Mouse (Mus musculus): ENCODE data around the gene Kndc1. TPM values are rescaled to one million over a fixed set of nuclear protein-coding genes. Genes with fewer than 3 reads are reported as not detected.

Kndc1 gene
- polyA plus RNA-seq, 1 experiment from 2014 or later, result 0.12 TPM

MicroRNAs encoded within 50 kb of the gene (microRNA counts, 519-probe panel; counts per million panel counts)
- microRNA mmu-miR-202-3p (1,943 counts per million, percentile 50 among the panel's probes with 10 or more counts), microRNA mmu-miR-202-5p (2,336 counts per million, percentile 58 among the panel's probes with 10 or more counts)

Small RNA genes lying within 50 kb of the gene (microRNA-seq; reads per million reads assigned to microRNA genes)
- gene Mir202 (10.0 reads per million, percentile 29 among the genes with 10 or more reads in this experiment), gene Mir7062 (0.79 reads per million), gene mmu-mir-7686 (not detected)

Other genes starting within 250 kb of the Kndc1 start
- 0.05 TPM in 1 of 2 replicates, not detected in the other for gene Cfap46, start 210.9 kb upstream of the Kndc1 start, polyA plus RNA-seq (2015; fragmentation: Nextera tagmentation; extraction: Ambion mirVana)
- gene Adgra1, start 60.5 kb upstream of the Kndc1 start, polyA plus RNA-seq (2015; fragmentation: Nextera tagmentation; extraction: Ambion mirVana), result 0.46 and 1.0 TPM in 2 replicates
- 0.21 TPM in 1 of 2 replicates, not detected in the other for gene Utf1, start 49.1 kb downstream of the Kndc1 start, polyA plus RNA-seq (2015; fragmentation: Nextera tagmentation; extraction: Ambion mirVana)
- gene 6430531B16Rik, start 84.1 kb downstream of the Kndc1 start, polyA plus RNA-seq (2015; fragmentation: Nextera tagmentation; extraction: Ambion mirVana), result 0.71 and 0.94 TPM in 2 replicates
- 1.6 and 1.8 TPM in 2 replicates for gene Adam8, start 97.9 kb downstream of the Kndc1 start, polyA plus RNA-seq (2015; fragmentation: Nextera tagmentation; extraction: Ambion mirVana)
- 38.0 and 40.6 TPM in 2 replicates for gene Zfp511, start 141.7 kb downstream of the Kndc1 start, polyA plus RNA-seq (2015; fragmentation: Nextera tagmentation; extraction: Ambion mirVana)
- gene Tubgcp2, start 142.0 kb downstream of the Kndc1 start, polyA plus RNA-seq (2015; fragmentation: Nextera tagmentation; extraction: Ambion mirVana), result 57.7 and 58.8 TPM in 2 replicates
- gene Msx3, start 154.4 kb downstream of the Kndc1 start, polyA plus RNA-seq (2015; fragmentation: Nextera tagmentation; extraction: Ambion mirVana), result not detected in 2 replicates
- 0.99 and 1.9 TPM in 2 replicates for gene Caly, start 187.9 kb downstream of the Kndc1 start, polyA plus RNA-seq (2015; fragmentation: Nextera tagmentation; extraction: Ambion mirVana)
- 0.27 and 0.62 TPM in 2 replicates for gene Prap1, start 198.7 kb downstream of the Kndc1 start, polyA plus RNA-seq (2015; fragmentation: Nextera tagmentation; extraction: Ambion mirVana)
- 36.1 and 41.3 TPM in 2 replicates for gene Fuom, start 207.7 kb downstream of the Kndc1 start, polyA plus RNA-seq (2015; fragmentation: Nextera tagmentation; extraction: Ambion mirVana)
- gene Paox, start 221.1 kb downstream of the Kndc1 start, polyA plus RNA-seq (2015; fragmentation: Nextera tagmentation; extraction: Ambion mirVana), result 20.2 and 23.5 TPM in 2 replicates
- gene Echs1, start 221.8 kb downstream of the Kndc1 start, polyA plus RNA-seq (2015; fragmentation: Nextera tagmentation; extraction: Ambion mirVana), result 183 and 199 TPM in 2 replicates
- gene Mtg1, start 242.9 kb downstream of the Kndc1 start, polyA plus RNA-seq (2015; fragmentation: Nextera tagmentation; extraction: Ambion mirVana), result 30.5 and 33.8 TPM in 2 replicates

Data from kidney, embryonic 16.5 days (tissue).